Mouse (Mus musculus) forebrain, postnatal 0 days (tissue): Measurements from ENCODE around the gene Nek8. TPM values are rescaled to one million over a fixed set of nuclear protein-coding genes. Genes with fewer than 3 reads are reported as not detected.

ENCODE experiments used
- ATAC-seq: fragments of 200-750 bp; cut with Nextera tagmentation; 2 replicates; pipeline ENCODE4 v1.8.0; 2017; ENCODE audit warnings: mild to moderate bottlenecking, moderate library complexity
- DNase-seq: peaks from one replicate; pipeline ENCODE4 v3.0.0-alpha.2; 2015
- H3K27ac ChIP-seq: fragments of 300-500 bp; sonication (generic); 2 replicates; pipeline ENCODE4 v1.5.1; 2014; ENCODE audit warnings: low read depth, mild to moderate bottlenecking, antibody characterized with exemption, low read length, moderate library complexity, mixed read lengths
- H3K27me3 ChIP-seq: fragments of 300-500 bp; sonication (generic); 2 replicates; pipeline ENCODE4 v1.6.1; 2014; ENCODE audit warnings: mild to moderate bottlenecking, low read length, mixed read lengths; ENCODE audit not compliant: insufficient read depth
- H3K36me3 ChIP-seq: fragments of 300-500 bp; sonication (generic); 2 replicates; pipeline ENCODE4 v1.6.1; 2014; ENCODE audit warnings: mild to moderate bottlenecking, moderate library complexity; ENCODE audit not compliant: insufficient read depth
- H3K4me1 ChIP-seq: fragments of 300-500 bp; sonication (generic); 2 replicates; pipeline ENCODE4 v1.6.1; 2014; ENCODE audit warnings: antibody characterized with exemption; ENCODE audit not compliant: insufficient read depth
- H3K4me2 ChIP-seq: fragments of 300-500 bp; sonication (generic); 2 replicates; pipeline ENCODE4 v1.6.1; 2014; ENCODE audit warnings: low read depth, mild to moderate bottlenecking, moderate library complexity
- H3K4me3 ChIP-seq: fragments of 300-500 bp; sonication (generic); 2 replicates; pipeline ENCODE4 v1.5.1; 2014; ENCODE audit warnings: low read depth, low read length, mixed read lengths
- H3K9ac ChIP-seq: fragments of 300-500 bp; sonication (generic); 2 replicates; pipeline ENCODE4 v1.6.1; 2014; ENCODE audit warnings: mild to moderate bottlenecking
- H3K9me3 ChIP-seq: fragments of 300-500 bp; sonication (generic); 2 replicates; pipeline ENCODE4 v1.6.1; 2016; ENCODE audit warnings: low read length
- CTCF ChIP-seq: sonication (generic); IDR thresholded peaks from 2 replicates; pipeline ENCODE4 v1.5.1; 2016; ENCODE audit warnings: antibody characterized with exemption, control low read depth, low read depth
- WGBS: fragments of 180-500 bp; shearing (Covaris S2); extraction: QIAGEN DNeasy Blood & Tissue Kit; methylation state at CpG from one replicate; pipeline ENCODE4 v1.1.7; 2014; 5-methylcytosine and 5-hydroxymethylcytosine counted together
- polyA plus RNA-seq: library from polyadenylated mRNA; unstranded; fragments of >200 nt; fragmentation: Nextera tagmentation; extraction: Ambion mirVana; gene quantifications from 2 replicates; pipeline ENCODE4 v1.2.1, GENCODE M21; 2015
- total RNA-seq: library from RNA; depleted of rRNA; stranded (reverse); fragments of >200 nt; gene quantifications from 2 replicates; pipeline ENCODE4 v1.2.3, GENCODE M21; 2014; rRNA removed

Nek8 gene
- total RNA-seq (4.7 and 6.1 TPM in 2 replicates), polyA plus RNA-seq (5.5 and 5.7 TPM in 2 replicates)

GRCm38 (mm10) chr11:78176402-78176862 is at the start of gene Nek8, which contains the start of gene Tlcd1:
TSS of gene Nek8 (minus strand) at chr11:78176675.
TSS of gene Tlcd1 (plus strand) at chr11:78176711.
- Histone ChIP-seq H3K36me3 (peaks cover 21% of the 10 kb centered on the region), H3K9ac (peak within 1 kb of the TSS; percentile 58), H3K27me3 (no peaks in the 10 kb centered on the region), H3K27ac (0 out of 2 replicates have a peak within 1 kb of the TSS, but pooled peaks have one; percentile 15), H3K9me3 (no peaks in the 10 kb centered on the region), H3K4me1 (peaks cover 8% of the 10 kb centered on the region; the same call in 1 of the 2 replicates), H3K4me2 (peak within 1 kb of the TSS; percentile 73), H3K4me3 (peak within 1 kb of the TSS; percentile 51)
- DNase-seq, result peak; percentile 80
- WGBS, result under 1% methylated on average over 32 of the region's 32 CpGs
- no peak for TF ChIP-seq CTCF
- ATAC-seq, result peak; percentile 36; the same call in 1 of the 2 replicates

DNA sequence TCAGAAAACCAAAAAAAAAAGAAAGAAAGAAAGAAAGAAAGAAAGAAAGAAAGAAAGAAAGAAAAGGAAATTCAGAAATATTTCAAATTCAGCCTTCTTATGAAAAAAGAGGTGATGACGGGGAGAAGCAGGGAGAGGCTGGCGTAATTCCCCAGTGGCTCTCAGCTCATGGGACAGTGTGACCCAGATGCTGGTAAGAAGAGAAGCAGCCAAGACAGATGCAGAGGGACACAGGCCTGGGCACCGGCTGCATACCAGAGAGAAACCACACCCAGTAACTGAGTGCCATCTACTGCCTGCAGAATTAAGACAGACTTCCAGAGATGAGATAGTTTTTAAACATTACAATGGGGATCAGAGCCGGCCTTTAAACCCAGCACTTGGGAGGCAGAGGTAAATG is 47.1 kb upstream of the Nek8 start:
- ATAC-seq (no peak), DNase-seq (no peak)
- no peaks in the 10 kb centered on the region for H3K4me1 ChIP-seq
- 93% methylated on average over 4 of the region's 4 CpGs for WGBS
- TF ChIP-seq CTCF, result no peak
- H3K27me3 ChIP-seq, result no peaks in the 10 kb centered on the region
- H3K9ac ChIP-seq, result no peak overlapping the region
- H3K36me3 ChIP-seq, result peaks cover 96% of the 10 kb centered on the region
- H3K4me3 ChIP-seq, result no peak overlapping the region
- H3K27ac ChIP-seq, result no peak overlapping the region
- H3K4me2 ChIP-seq, result no peak overlapping the region
- H3K9me3 ChIP-seq, result no peaks in the 10 kb centered on the region

DNA sequence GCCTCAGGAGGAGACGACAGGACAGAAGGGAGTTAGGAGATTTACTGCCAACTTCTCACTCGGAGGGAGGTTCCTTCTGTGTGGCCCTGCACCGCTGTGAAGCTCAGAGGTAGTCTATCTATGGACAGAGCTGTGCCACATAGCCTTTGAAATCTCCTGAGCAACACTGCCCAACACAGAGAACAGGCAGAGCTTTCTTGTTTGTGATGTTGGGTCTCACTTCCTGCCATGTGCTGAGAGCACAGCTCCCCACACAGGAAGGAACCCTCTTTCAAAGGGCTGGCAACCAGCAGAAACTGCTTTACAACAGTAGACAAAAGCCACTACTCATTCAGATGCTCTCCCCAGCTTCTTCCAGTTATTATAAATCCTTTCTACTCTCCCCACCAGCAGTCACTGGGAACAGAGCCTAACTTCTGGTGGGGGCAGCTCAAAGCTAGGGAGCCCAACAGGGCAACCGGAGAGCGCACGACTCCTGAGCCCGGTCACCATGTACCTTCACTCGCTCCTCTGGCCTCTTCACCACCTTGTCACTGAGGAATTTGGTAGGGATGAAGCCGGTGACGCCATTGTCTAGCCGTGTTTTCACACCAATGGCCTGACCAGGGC is 39.3 kb upstream of the Nek8 start:
- Histone ChIP-seq H3K9me3 (no peaks in the 10 kb centered on the region), H3K4me2 (no peak overlapping the region), H3K36me3 (peaks cover 96% of the 10 kb centered on the region), H3K4me1 (no peaks in the 10 kb centered on the region), H3K4me3 (no peak overlapping the region), H3K27ac (0 out of 2 replicates have a peak overlapping the region, but pooled peaks have one; percentile 59), H3K9ac (no peak overlapping the region), H3K27me3 (no peaks in the 10 kb centered on the region)
- no peak for DNase-seq
- TF ChIP-seq CTCF, result no peak
- 80% methylated on average over 11 of the region's 11 CpGs for WGBS
- peak; percentile 94 for ATAC-seq

DNA sequence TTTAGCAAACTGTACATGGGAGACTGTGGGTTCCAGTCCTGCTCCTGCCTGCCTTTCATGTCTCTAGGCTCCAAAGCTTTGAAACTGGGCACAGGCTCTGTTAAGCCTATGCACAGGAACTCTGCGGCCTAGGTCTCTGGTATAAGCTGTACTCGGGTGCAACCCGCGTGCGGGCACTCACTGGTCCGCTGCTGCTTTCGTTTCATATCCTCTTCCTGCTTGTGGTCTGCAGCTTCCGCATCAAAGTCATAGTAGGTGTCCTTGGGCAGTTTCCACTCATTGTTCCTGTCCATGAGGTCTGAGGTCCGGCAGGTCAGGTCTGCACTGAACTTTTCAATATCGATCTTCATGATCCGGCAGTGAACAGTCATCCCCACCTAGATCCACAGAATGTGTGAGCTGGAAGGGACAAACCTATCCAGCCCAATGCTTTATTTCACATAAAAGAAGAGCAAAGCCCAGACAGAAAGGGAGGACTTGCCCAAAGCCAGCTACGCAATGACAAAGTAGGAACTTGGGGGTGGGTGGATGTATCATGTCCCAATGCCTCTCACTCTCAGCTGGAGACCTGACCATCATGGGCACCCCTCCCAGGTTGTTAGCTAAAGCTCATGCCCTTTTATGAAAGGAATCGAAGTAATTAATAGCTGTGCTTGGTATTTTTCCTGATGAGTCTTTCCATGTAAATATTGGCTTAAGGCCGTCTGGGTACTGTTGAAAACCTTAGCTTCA is 36.8 kb upstream of the Nek8 start:
- no peaks in the 10 kb centered on the region for H3K9me3 ChIP-seq
- H3K36me3 ChIP-seq, result peaks cover 98% of the 10 kb centered on the region
- H3K4me2 ChIP-seq, result no peak overlapping the region
- no peak for TF ChIP-seq CTCF
- 96% methylated on average over 14 of the region's 14 CpGs for WGBS
- no peak for DNase-seq
- no peak overlapping the region for H3K27ac ChIP-seq
- H3K4me1 ChIP-seq, result no peaks in the 10 kb centered on the region
- no peak for ATAC-seq
- H3K4me3 ChIP-seq, result no peak overlapping the region
- H3K27me3 ChIP-seq, result no peaks in the 10 kb centered on the region
- H3K9ac ChIP-seq, result no peak overlapping the region

GRCm38 (mm10) chr11:78211513-78211912 is 35.0 kb upstream of the Nek8 start:
- no peak for DNase-seq
- no peak overlapping the region for H3K27ac ChIP-seq
- no peaks in the 10 kb centered on the region for H3K9me3 ChIP-seq
- no peak for TF ChIP-seq CTCF
- no peak overlapping the region for H3K9ac ChIP-seq
- 92% methylated on average over 5 of the region's 5 CpGs for WGBS
- no peaks in the 10 kb centered on the region for H3K27me3 ChIP-seq
- H3K4me3 ChIP-seq, result no peak overlapping the region
- no peak for ATAC-seq
- peaks cover 98% of the 10 kb centered on the region for H3K36me3 ChIP-seq
- H3K4me2 ChIP-seq, result no peak overlapping the region
- no peaks in the 10 kb centered on the region for H3K4me1 ChIP-seq

DNA sequence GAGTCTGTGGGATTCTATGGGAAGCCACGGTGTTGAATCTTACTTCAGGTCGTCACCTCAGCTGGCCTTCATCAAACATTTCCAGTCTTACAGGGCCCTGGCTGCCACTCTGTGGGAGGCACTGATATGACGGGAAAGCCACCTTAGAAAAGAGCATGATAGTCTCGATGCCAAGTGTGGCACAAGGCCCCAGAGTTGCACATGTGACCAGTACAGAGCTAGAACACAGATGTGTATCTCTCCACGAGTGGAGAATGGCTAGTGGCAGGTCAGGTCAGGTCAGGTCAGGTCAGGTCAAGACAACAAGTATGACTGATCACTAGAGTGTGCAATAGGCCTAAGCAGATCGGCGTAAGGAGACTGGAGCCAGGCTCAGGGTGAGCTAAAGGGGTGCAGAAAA is 34.1 kb upstream of the Nek8 start:
- DNase-seq (no peak), ATAC-seq (no peak)
- Histone ChIP-seq H3K4me1 (no peaks in the 10 kb centered on the region), H3K9ac (no peak overlapping the region), H3K27me3 (no peaks in the 10 kb centered on the region), H3K36me3 (peaks cover 98% of the 10 kb centered on the region), H3K4me2 (no peak overlapping the region), H3K4me3 (no peak overlapping the region), H3K9me3 (no peaks in the 10 kb centered on the region), H3K27ac (no peak overlapping the region)
- no peak for TF ChIP-seq CTCF
- 83% methylated on average over 7 of the region's 7 CpGs for WGBS

- H3K9me3 ChIP-seq, result no peaks in the 10 kb centered on the region
- DNase-seq, result no peak
- ATAC-seq, result no peak
- H3K36me3 ChIP-seq, result peaks cover 94% of the 10 kb centered on the region
- H3K4me3 ChIP-seq, result no peak overlapping the region
- no peak overlapping the region for H3K9ac ChIP-seq
- no peaks in the 10 kb centered on the region for H3K4me1 ChIP-seq
- no peak overlapping the region for H3K4me2 ChIP-seq
- no peak for TF ChIP-seq CTCF
- no peaks in the 10 kb centered on the region for H3K27me3 ChIP-seq
- no peak overlapping the region for H3K27ac ChIP-seq
- WGBS, result 98% methylated on average over 6 of the region's 6 CpGs
These were observed 33.4 kb upstream of the Nek8 start for GRCm38 (mm10) chr11:78209886-78210285.
